Mouse (Mus musculus) CH12.LX (cell line): Measurements from ENCODE around the gene Aatk. TPM values are rescaled to one million over a fixed set of nuclear protein-coding genes. Genes with fewer than 3 reads are reported as not detected.

Source experiments
- DNase-seq: peaks from one replicate; pipeline ENCODE4 v3.0.0-alpha.2; 2013; ENCODE audit errors: extremely low read depth
- H3K27ac ChIP-seq: 2 replicates; pipeline ENCODE4 v1.5.1; 2012; ENCODE audit warnings: low read depth, mild to moderate bottlenecking, control low read depth, moderate library complexity; ENCODE audit not compliant: insufficient read depth
- H3K27me3 ChIP-seq: replicated peaks from 2 replicates; pipeline ENCODE3; 2012; ENCODE audit warnings: inconsistent platforms
- H3K36me3 ChIP-seq, 2 experiments: replicated peaks in 1 of 2; 2 replicates each; pipeline versions ENCODE3 to v1.6.1; 2012; ENCODE audit warnings: inconsistent platforms in 1 of 2, low read length in 1 of 2, mild to moderate bottlenecking in 1 of 2, mixed read lengths in 1 of 2, moderate library complexity in 1 of 2; ENCODE audit not compliant: control insufficient read depth in 1 of 2, insufficient read depth in 1 of 2
- H3K4me1 ChIP-seq, 2 experiments: 2 replicates each; pipeline ENCODE4 v1.6.1; 2012; ENCODE audit warnings: inconsistent platforms in 1 of 2, moderate library complexity in 1 of 2; ENCODE audit not compliant: insufficient read depth in 2 of 2, control insufficient read depth in 1 of 2
- H3K4me2 ChIP-seq: 2 replicates; pipeline ENCODE4 v1.6.1; 2012; ENCODE audit warnings: low read depth, mild to moderate bottlenecking, control low read depth; ENCODE audit not compliant: poor library complexity, insufficient read depth, severe bottlenecking
- H3K4me3 ChIP-seq, 3 experiments: fragments of 150-350 bp in 1 of 3; sonication (generic) in 1 of 3; replicated peaks in 1 of 3; 2 replicates each; pipeline versions ENCODE3 to v1.5.1; 2011 to 2012; ENCODE audit warnings: low read depth in 2 of 3, low read length in 2 of 3, mild to moderate bottlenecking in 2 of 3, moderate library complexity in 2 of 3, control low read depth in 1 of 3, improper control_type of control experiment in 1 of 3, inconsistent platforms in 1 of 3, mixed read lengths in 1 of 3; ENCODE audit not compliant: poor library complexity in 1 of 3
- H3K79me2 ChIP-seq: replicated peaks from 2 replicates; pipeline ENCODE4 v1.6.1; 2012; ENCODE audit warnings: mild to moderate bottlenecking, moderate library complexity; ENCODE audit not compliant: control insufficient read depth, poor library complexity, insufficient read depth, severe bottlenecking; ENCODE audit errors: extremely low read depth
- H3K9ac ChIP-seq: 2 replicates; pipeline ENCODE4 v1.6.1; 2012; ENCODE audit warnings: low read depth, mild to moderate bottlenecking, control low read depth, moderate library complexity; ENCODE audit not compliant: insufficient read depth
- H3K9me3 ChIP-seq: replicated peaks from 2 replicates; pipeline ENCODE3; 2012; ENCODE audit warnings: low read length, inconsistent platforms, mixed read lengths
- BHLHE40 ChIP-seq: IDR thresholded peaks from 2 replicates; pipeline ENCODE4 v1.6.1; 2011; ENCODE audit warnings: mild to moderate bottlenecking, low read depth, low read length, improper control_type of control experiment
- CHD2 ChIP-seq: IDR thresholded peaks from 2 replicates; pipeline ENCODE4 v1.6.1; 2011; ENCODE audit warnings: low read length, improper control_type of control experiment
- CTCF ChIP-seq, 2 experiments: IDR thresholded peaks in 1 of 2; conservative IDR thresholded peaks in 1 of 2; 2 replicates each; pipeline ENCODE4 v1.5.1; 2011 to 2012; ENCODE audit warnings: low read depth in 2 of 2, low read length in 2 of 2, improper control_type of control experiment in 1 of 2, inconsistent platforms in 1 of 2, mild to moderate bottlenecking in 1 of 2, moderate library complexity in 1 of 2
- E2F4 ChIP-seq: IDR thresholded peaks from 2 replicates; pipeline ENCODE4 v1.6.1; 2011; ENCODE audit warnings: low read depth, low read length, improper control_type of control experiment; ENCODE audit not compliant: insufficient replicate concordance
- EP300 ChIP-seq: IDR thresholded peaks from 2 replicates; pipeline ENCODE4 v1.6.1; 2011; ENCODE audit warnings: low read length, improper control_type of control experiment
- HCFC1 ChIP-seq: IDR thresholded peaks from 2 replicates; pipeline ENCODE4 v1.6.1; 2012; ENCODE audit warnings: low read depth, mild to moderate bottlenecking, inconsistent platforms, low read length, improper control_type of control experiment
- JUN ChIP-seq: IDR thresholded peaks from 2 replicates; pipeline ENCODE4 v1.6.1; 2011; ENCODE audit warnings: low read depth, mild to moderate bottlenecking, low read length, improper control_type of control experiment, moderate library complexity; ENCODE audit not compliant: insufficient read depth
- JUND ChIP-seq: conservative IDR thresholded peaks from 2 replicates; pipeline ENCODE4 v1.6.1; 2011; ENCODE audit warnings: low read depth, low read length, improper control_type of control experiment
- KAT2A ChIP-seq: IDR thresholded peaks from 2 replicates; pipeline ENCODE4 v1.6.1; 2012; ENCODE audit warnings: low read length, improper control_type of control experiment, inconsistent platforms; ENCODE audit not compliant: insufficient replicate concordance
- MAZ ChIP-seq: IDR thresholded peaks from 2 replicates; pipeline ENCODE4 v1.6.1; 2012; ENCODE audit warnings: low read depth, mild to moderate bottlenecking, inconsistent platforms, low read length, improper control_type of control experiment, moderate library complexity
- MXI1 ChIP-seq: IDR thresholded peaks from 2 replicates; pipeline ENCODE4 v1.6.1; 2011; ENCODE audit warnings: mild to moderate bottlenecking, low read depth, low read length, improper control_type of control experiment
- MYC ChIP-seq: IDR thresholded peaks from 2 replicates; pipeline ENCODE4 v1.6.1; 2011; ENCODE audit warnings: low read depth, mild to moderate bottlenecking, improper control_type of control experiment, low read length
- POLR2A ChIP-seq: IDR thresholded peaks from 2 replicates; pipeline ENCODE4 v1.6.1; 2011; ENCODE audit warnings: low read depth, mild to moderate bottlenecking, improper control_type of control experiment, low read length
- POLR2AphosphoS2 ChIP-seq: IDR thresholded peaks from 2 replicates; pipeline ENCODE4 v1.6.1; 2011; ENCODE audit warnings: low read depth, low read length, improper control_type of control experiment
- RCOR1 ChIP-seq: conservative IDR thresholded peaks from 2 replicates; pipeline ENCODE4 v1.6.1; 2012; ENCODE audit warnings: low read depth, mild to moderate bottlenecking, inconsistent platforms, low read length, improper control_type of control experiment
- SMC3 ChIP-seq: IDR thresholded peaks from 2 replicates; pipeline ENCODE4 v1.6.1; 2011; ENCODE audit warnings: low read depth, low read length, improper control_type of control experiment
- TBP ChIP-seq: conservative IDR thresholded peaks from 2 replicates; pipeline ENCODE4 v1.6.1; 2011; ENCODE audit warnings: low read depth, low read length, improper control_type of control experiment
- TCF12 ChIP-seq: IDR thresholded peaks from 2 replicates; pipeline ENCODE4 v1.6.1; 2014; ENCODE audit warnings: low read depth, mild to moderate bottlenecking, inconsistent platforms, low read length, improper control_type of control experiment
- USF1 ChIP-seq: IDR thresholded peaks from 2 replicates; pipeline ENCODE4 v1.6.1; 2014; ENCODE audit warnings: low read depth, mild to moderate bottlenecking, inconsistent platforms, low read length, improper control_type of control experiment
- USF2 ChIP-seq: conservative IDR thresholded peaks from 2 replicates; pipeline ENCODE4 v1.6.1; 2011; ENCODE audit warnings: low read depth, low read length, improper control_type of control experiment
- ZC3H11A ChIP-seq: IDR thresholded peaks from 2 replicates; pipeline ENCODE4 v1.6.1; 2012; ENCODE audit warnings: low read depth, mild to moderate bottlenecking, inconsistent platforms, low read length, improper control_type of control experiment
- ZKSCAN1 ChIP-seq: IDR thresholded peaks from 2 replicates; pipeline ENCODE4 v1.6.1; 2012; ENCODE audit warnings: low read depth, inconsistent platforms, low read length, improper control_type of control experiment, borderline replicate concordance
- dilution Hi-C: fragments of 300-500 bp; cut with MboI; formaldehyde crosslinking; loops from 2 replicates; pipeline ENCODE4 v1.14.3; 2020; ENCODE audit warnings: low sequenced_read_pairs; ENCODE audit not compliant: extremely low pct_unique_long_range_greater_than_20kb, extremely low pct_ligation_motif_present
- in situ Hi-C: fragments of 300-500 bp; cut with MboI; formaldehyde crosslinking; loops from 3 replicates; pipeline ENCODE4 v1.14.3; 2019; ENCODE audit warnings: low sequenced_read_pairs, low pct_ligation_motif_present, low pct_unique_long_range_greater_than_20kb, mixed read lengths
- polyA plus RNA-seq: library from polyadenylated mRNA; unstranded; fragments of >175 nt; gene quantifications from 2 replicates; pipeline ENCODE4 v1.2.1, GENCODE M21; 2012; ENCODE audit warnings: low read depth; ENCODE audit not compliant: insufficient read length
- total RNA-seq, 2 experiments: library from RNA; depleted of rRNA; stranded (reverse); fragments of 300-350 nt in 1 of 2; fragments of >200 nt in 1 of 2; gene quantifications; 2 replicates each; pipeline ENCODE4 v1.2.3; 2012 to 2014

The Aatk gene
- total and polyA plus RNA-seq, 3 experiments, result 0.08 to 0.21 (median 0.19) TPM

DNA sequence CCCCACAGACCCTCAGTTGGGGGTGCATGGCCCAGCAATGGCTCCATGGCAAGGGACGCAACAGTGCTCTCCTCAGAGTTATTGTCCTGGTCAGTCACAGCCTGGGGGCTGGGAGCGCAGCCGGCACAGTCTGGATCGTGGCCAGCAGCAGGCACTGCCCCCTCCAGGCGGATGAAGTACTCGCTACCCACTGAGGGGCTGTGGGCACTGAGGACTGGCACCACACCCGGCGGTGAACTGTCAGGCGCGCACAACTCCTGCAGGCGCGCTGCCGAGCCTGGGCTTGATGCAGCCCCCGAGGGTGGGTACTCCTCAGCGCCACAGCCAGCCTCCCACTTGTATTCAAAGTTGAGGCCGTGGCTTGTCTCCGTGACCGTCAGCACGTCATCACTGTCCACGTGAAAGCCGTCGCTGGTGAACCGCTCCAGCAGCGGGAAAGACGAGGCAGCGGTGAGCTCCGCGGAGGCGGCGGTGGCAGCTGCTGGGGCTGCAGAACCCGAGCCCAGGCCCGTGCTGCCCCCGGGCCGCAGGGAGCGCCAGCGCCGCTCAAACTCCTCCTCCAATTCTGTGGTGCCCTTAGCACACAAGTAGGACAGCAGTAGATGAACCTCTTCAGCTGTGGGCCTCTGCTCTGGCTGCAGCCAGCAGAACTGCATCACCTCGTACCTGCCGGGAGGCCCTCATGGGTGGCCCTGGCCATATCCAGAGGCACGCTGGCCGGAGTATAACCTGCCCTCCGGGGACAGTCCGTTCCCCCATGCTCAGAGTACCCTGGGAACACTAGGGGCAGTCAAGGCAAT is 35.0 kb downstream of the Aatk start:
- no peak for DNase-seq
- Histone ChIP-seq H3K4me1 (peaks cover 9 to 13% of the 10 kb centered on the region in 2 experiments), H3K9me3 (no peaks in the 10 kb centered on the region), H3K79me2 (no peaks in the 10 kb centered on the region), H3K4me3 (no peak overlapping the region), H3K4me2 (no peak overlapping the region), H3K27ac (no peak overlapping the region), H3K27me3 (peaks cover 60% of the 10 kb centered on the region), H3K9ac (no peak overlapping the region), H3K36me3 (no peaks in the 10 kb centered on the region)
- no peak for TF ChIP-seq KAT2A
- no peak for TF ChIP-seq USF2
- no peak for TF ChIP-seq MXI1
- TF ChIP-seq ZC3H11A, result no peak
- no peak for TF ChIP-seq CTCF (conservative IDR thresholded peaks at IDR 0.05 in 1 of 2, IDR thresholded peaks at IDR 0.05 in 1 of 2; ENCODE audit: low read depth in 2 of 2, low read length in 2 of 2)
- no peak for TF ChIP-seq POLR2AphosphoS2
- no peak for TF ChIP-seq E2F4
- no peak for TF ChIP-seq POLR2A
- no peak for TF ChIP-seq TBP
- no peak for TF ChIP-seq MYC
- TF ChIP-seq BHLHE40, result no peak
- no peak for TF ChIP-seq RCOR1
- TF ChIP-seq HCFC1, result no peak
- no peak for TF ChIP-seq MAZ
- no peak for TF ChIP-seq JUN
- dilution Hi-C loops (no loop called here), in situ Hi-C loops (loop anchor here (5.0 kb wide), 1 partner anchor 295 kb away; no protein-coding TSS in a partner anchor)

DNA sequence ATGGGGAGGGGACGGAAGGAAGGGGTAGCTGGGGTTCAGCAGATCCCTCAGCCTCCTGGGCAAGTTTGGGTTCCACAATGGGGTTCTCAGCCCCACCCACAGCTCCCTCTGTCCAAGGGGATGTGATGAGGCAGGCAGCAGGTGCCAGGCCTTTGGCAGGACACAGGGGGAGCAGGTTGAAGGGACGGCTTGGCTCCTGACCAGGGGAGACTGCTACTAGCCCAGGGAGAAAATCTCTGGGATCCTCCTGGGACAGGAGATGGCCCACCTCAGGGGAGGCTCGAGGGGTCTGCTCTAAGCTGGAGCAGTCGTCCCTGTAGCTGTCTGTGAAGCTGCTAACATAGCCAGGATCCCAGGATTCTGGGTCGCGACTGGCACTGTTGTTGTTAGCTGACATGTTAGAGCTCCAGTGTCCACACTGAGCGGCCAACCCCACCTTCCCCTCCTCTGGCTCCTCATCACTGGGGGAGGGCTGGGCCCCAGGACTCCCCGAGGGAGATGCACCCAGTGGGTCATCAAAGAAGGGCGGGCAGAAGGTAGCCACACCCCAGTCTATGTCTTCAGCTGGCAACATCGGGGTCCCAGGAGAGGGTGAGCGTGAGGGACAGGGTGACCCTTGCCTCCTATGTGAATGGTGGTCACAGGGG is 35.7 kb downstream of the Aatk start:
- Histone ChIP-seq H3K27me3 (peaks cover 52% of the 10 kb centered on the region), H3K4me2 (no peak overlapping the region), H3K4me3 (no peak overlapping the region), H3K79me2 (no peaks in the 10 kb centered on the region), H3K36me3 (peaks cover 0 to 1% of the 10 kb centered on the region in 2 experiments), H3K9ac (no peak overlapping the region), H3K27ac (no peak overlapping the region), H3K9me3 (peaks cover 5% of the 10 kb centered on the region), H3K4me1 (peaks cover 9 to 13% of the 10 kb centered on the region in 2 experiments)
- no peak for TF ChIP-seq USF1
- TF ChIP-seq TBP, result no peak
- no peak for TF ChIP-seq MAZ
- no peak for TF ChIP-seq CHD2
- TF ChIP-seq JUND, result no peak
- no peak for TF ChIP-seq SMC3
- TF ChIP-seq ZKSCAN1, result no peak
- TF ChIP-seq TCF12, result no peak
- no peak for TF ChIP-seq EP300
- no peak for TF ChIP-seq E2F4
- TF ChIP-seq USF2, result no peak
- dilution Hi-C loops (no loop called here), in situ Hi-C loops (loop anchor here (5.0 kb wide), 1 partner anchor 296 kb away; no protein-coding TSS in a partner anchor)
- no peak for DNase-seq
